Mouse (Mus musculus): ENCODE measurements around the gene 2900011O08Rik. TPM values are rescaled to one million over a fixed set of nuclear protein-coding genes. Genes with fewer than 3 reads are reported as not detected.

Gene 2900011O08Rik
- polyA plus RNA-seq, 1 experiment: not detected

DNA sequence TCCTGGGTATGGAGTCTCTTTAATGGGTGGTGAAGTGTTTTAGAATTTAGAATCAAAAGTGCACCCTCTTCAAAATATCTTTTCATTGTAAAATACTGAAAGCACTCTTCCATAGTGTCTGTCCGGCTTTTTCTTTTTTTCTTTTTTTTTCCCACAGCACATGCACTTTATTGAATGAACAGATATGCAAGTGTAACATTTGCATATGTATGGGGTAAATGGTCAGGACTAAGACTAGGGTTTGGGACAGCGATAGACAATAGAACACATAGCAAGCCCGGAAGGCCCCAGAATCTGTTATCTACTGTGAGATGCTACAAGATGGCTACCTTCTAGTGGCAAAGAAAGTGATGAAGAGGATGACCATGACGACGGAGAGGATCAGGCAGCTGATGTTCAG lies 3.2 kb upstream of the 2900011O08Rik start:
- Histone ChIP-seq H3K36me3 (ENCODE audit: control insufficient read depth, insufficient read depth, low read length) (no peaks in the 10 kb centered on the region), H3K4me3 (ENCODE audit: extremely low read depth, insufficient read depth, insufficient read length) (no peak overlapping the region), H3K4me1 (ENCODE audit: control insufficient read depth, insufficient read depth, insufficient read length) (no peaks in the 10 kb centered on the region), H3K27me3 (ENCODE audit: control insufficient read depth, insufficient read depth, low read length) (peaks cover 1% of the 10 kb centered on the region; the same call in 1 of the 2 replicates), H3K27ac (ENCODE audit: insufficient read depth, low read length) (no peak overlapping the region)
- no peak for DNase-seq (ENCODE audit: low read depth in 1 of 2, low spot score in 2 of 2)
- WGBS: 91% methylated on average over 5 of the region's 5 CpGs
- no peak for TF ChIP-seq CTCF (IDR thresholded peaks at IDR 0.05; ENCODE audit: extremely low read depth, insufficient read depth, insufficient read length, insufficient replicate concordance)
- TF ChIP-seq POLR2A (IDR thresholded peaks at IDR 0.05; ENCODE audit: low read depth, low read length): no peak

DNA sequence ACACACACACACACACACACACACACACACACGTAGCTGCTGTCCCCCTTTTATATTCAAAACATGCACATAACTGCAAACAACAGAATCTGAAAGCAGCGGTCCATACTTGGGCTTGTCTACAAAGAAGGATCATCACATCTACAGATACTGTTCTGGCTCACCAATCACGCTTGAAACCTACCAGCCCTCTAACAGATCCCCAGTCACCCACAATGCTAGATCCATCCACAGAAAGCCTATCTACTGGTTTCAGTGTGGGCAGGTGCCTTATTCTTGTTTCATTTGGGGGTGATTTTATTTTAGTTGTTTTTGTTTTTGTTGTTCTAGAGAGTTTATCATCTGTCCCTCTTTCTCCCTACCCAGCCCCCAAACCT lies 219 bp upstream of the 2900011O08Rik start:
- Histone ChIP-seq H3K27ac (ENCODE audit: insufficient read depth, low read length) (no peak overlapping the region), H3K4me3 (ENCODE audit: extremely low read depth, insufficient read depth, insufficient read length) (no peak overlapping the region), H3K36me3 (ENCODE audit: control insufficient read depth, insufficient read depth, low read length) (no peaks in the 10 kb centered on the region), H3K27me3 (ENCODE audit: control insufficient read depth, insufficient read depth, low read length) (peaks cover 1% of the 10 kb centered on the region; the same call in 1 of the 2 replicates), H3K4me1 (ENCODE audit: control insufficient read depth, insufficient read depth, insufficient read length) (no peaks in the 10 kb centered on the region)
- WGBS: 84% methylated on average over 3 of the region's 3 CpGs
- DNase-seq (ENCODE audit: low read depth in 1 of 2, low spot score in 2 of 2): no peak
- TF ChIP-seq POLR2A (IDR thresholded peaks at IDR 0.05; ENCODE audit: low read depth, low read length): no peak
- TF ChIP-seq CTCF (IDR thresholded peaks at IDR 0.05; ENCODE audit: extremely low read depth, insufficient read depth, insufficient read length, insufficient replicate concordance): no peak

DNA sequence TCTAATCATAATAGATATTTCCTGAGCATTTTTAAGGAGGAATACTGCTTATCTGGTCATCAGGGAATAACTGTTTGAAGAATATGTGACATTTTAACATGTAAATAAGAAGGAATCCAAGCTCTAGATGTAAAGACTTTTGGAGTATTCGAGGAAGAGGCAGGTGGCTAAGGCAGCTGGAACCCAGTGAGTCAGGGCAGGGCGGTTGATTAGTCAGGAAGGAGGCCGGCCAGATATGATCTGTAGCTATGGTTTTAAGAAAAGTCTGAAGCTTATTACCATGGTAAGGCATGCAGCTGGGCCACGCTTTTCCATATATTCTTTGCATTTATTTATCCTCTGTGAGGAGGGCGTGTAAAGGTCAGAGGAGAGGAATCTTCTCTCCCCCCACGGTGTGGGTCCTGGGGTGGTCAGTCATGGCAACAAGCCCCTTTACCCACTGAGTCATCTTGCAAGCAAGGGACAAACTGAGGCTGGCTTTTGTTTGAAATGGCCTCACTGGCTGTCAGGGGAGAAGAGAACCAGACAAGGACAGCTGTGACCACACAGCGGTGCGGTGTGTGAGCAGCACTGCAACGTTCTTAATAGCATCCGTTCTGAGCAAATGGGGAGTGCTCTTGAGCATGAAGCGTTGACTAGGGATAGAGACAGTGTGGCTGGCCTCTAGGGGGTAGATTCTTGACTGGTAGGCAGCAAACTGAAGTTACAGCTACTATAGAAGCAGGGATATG lies 6.3 kb downstream of the 2900011O08Rik start:
- Histone ChIP-seq H3K36me3 (ENCODE audit: control insufficient read depth, insufficient read depth, low read length) (no peaks in the 10 kb centered on the region), H3K4me1 (ENCODE audit: control insufficient read depth, insufficient read depth, insufficient read length) (no peaks in the 10 kb centered on the region), H3K4me3 (ENCODE audit: extremely low read depth, insufficient read depth, insufficient read length) (no peak overlapping the region), H3K27me3 (ENCODE audit: control insufficient read depth, insufficient read depth, low read length) (no peaks in the 10 kb centered on the region), H3K27ac (ENCODE audit: insufficient read depth, low read length) (no peak overlapping the region)
- no peak for DNase-seq (ENCODE audit: low read depth in 1 of 2, low spot score in 2 of 2)
- TF ChIP-seq POLR2A (IDR thresholded peaks at IDR 0.05; ENCODE audit: low read depth, low read length) (no peak), CTCF (IDR thresholded peaks at IDR 0.05; ENCODE audit: extremely low read depth, insufficient read depth, insufficient read length, insufficient replicate concordance) (no peak)
- WGBS: 84% methylated on average over 11 of the region's 11 CpGs

GRCm38 (mm10) chr16:13994076-13994475 lies 7.7 kb downstream of the 2900011O08Rik start:
- no peaks in the 10 kb centered on the region for H3K36me3 ChIP-seq (ENCODE audit: control insufficient read depth, insufficient read depth, low read length)
- H3K4me3 ChIP-seq (ENCODE audit: extremely low read depth, insufficient read depth, insufficient read length): no peak overlapping the region
- no peak for DNase-seq (ENCODE audit: low read depth in 1 of 2, low spot score in 2 of 2)
- no peaks in the 10 kb centered on the region for H3K27me3 ChIP-seq (ENCODE audit: control insufficient read depth, insufficient read depth, low read length)
- H3K27ac ChIP-seq (ENCODE audit: insufficient read depth, low read length): no peak overlapping the region
- TF ChIP-seq CTCF (IDR thresholded peaks at IDR 0.05; ENCODE audit: extremely low read depth, insufficient read depth, insufficient read length, insufficient replicate concordance) (no peak), POLR2A (IDR thresholded peaks at IDR 0.05; ENCODE audit: low read depth, low read length) (no peak)
- WGBS: 87% methylated on average over 1 of the region's 1 CpGs
- no peaks in the 10 kb centered on the region for H3K4me1 ChIP-seq (ENCODE audit: control insufficient read depth, insufficient read depth, insufficient read length)

- no peak for TF ChIP-seq CTCF (IDR thresholded peaks at IDR 0.05; ENCODE audit: extremely low read depth, insufficient read depth, insufficient read length, insufficient replicate concordance)
- TF ChIP-seq POLR2A (IDR thresholded peaks at IDR 0.05; ENCODE audit: low read depth, low read length): no peak
- DNase-seq (ENCODE audit: low read depth in 1 of 2, low spot score in 2 of 2): no peak
- 55% methylated on average over 1 of the region's 1 CpGs for WGBS
- no peak overlapping the region for H3K4me3 ChIP-seq (ENCODE audit: extremely low read depth, insufficient read depth, insufficient read length)
- no peak overlapping the region for H3K27ac ChIP-seq (ENCODE audit: insufficient read depth, low read length)
- no peaks in the 10 kb centered on the region for H3K27me3 ChIP-seq (ENCODE audit: control insufficient read depth, insufficient read depth, low read length)
- no peaks in the 10 kb centered on the region for H3K4me1 ChIP-seq (ENCODE audit: control insufficient read depth, insufficient read depth, insufficient read length)
- H3K36me3 ChIP-seq (ENCODE audit: control insufficient read depth, insufficient read depth, low read length): no peaks in the 10 kb centered on the region
Measured at GRCm38 (mm10) chr16:13994502-13994901, 8.1 kb downstream of the 2900011O08Rik start.

DNA sequence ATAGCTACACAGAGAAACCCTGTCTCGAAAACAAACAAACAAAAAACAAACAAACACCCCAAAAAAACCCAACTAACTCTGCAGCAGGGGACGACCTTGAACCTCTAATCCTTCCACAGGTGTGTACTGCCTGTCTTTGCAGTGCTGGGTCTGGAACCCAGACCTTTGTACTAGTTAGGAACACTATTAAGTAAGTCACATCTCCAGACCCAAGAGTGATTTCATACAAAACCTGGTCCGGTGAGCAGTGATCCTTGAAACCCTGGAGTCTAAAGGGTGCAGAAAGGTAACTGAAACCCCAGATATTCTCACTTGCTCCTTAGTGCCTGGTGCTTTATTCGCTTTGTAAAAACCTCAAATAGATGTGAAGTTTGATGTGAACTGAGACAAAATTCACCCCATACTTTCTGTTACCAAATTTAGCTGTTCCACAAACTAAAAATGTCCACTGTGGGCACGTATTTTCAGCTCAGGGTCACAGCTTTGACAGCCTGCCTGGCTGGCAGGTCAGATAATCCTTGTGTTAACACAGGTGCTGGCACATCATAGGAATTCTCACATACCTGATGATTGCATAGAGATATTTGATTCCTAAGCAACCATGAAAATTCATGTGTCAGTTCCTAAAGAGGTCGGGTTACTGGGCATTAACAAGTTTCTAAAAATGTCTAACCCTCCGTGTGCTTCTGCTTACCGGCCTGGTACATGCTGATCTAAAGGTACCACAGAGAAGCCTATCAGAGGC lies 17.2 kb downstream of the 2900011O08Rik start:
- TF ChIP-seq CTCF (IDR thresholded peaks at IDR 0.05; ENCODE audit: extremely low read depth, insufficient read depth, insufficient read length, insufficient replicate concordance) (no peak), POLR2A (IDR thresholded peaks at IDR 0.05; ENCODE audit: low read depth, low read length) (no peak)
- Histone ChIP-seq H3K4me1 (ENCODE audit: control insufficient read depth, insufficient read depth, insufficient read length) (no peaks in the 10 kb centered on the region), H3K36me3 (ENCODE audit: control insufficient read depth, insufficient read depth, low read length) (no peaks in the 10 kb centered on the region), H3K27me3 (ENCODE audit: control insufficient read depth, insufficient read depth, low read length) (no peaks in the 10 kb centered on the region), H3K4me3 (ENCODE audit: extremely low read depth, insufficient read depth, insufficient read length) (no peak overlapping the region), H3K27ac (ENCODE audit: insufficient read depth, low read length) (no peak overlapping the region)
- no peak for DNase-seq (ENCODE audit: low read depth in 1 of 2, low spot score in 2 of 2)
- WGBS: 50% methylated on average over 8 of the region's 8 CpGs

GRCm38 (mm10) chr16:14004170-14004569 lies 17.8 kb downstream of the 2900011O08Rik start:
- 55% methylated on average over 3 of the region's 3 CpGs for WGBS
- TF ChIP-seq CTCF (IDR thresholded peaks at IDR 0.05; ENCODE audit: extremely low read depth, insufficient read depth, insufficient read length, insufficient replicate concordance): no peak
- TF ChIP-seq POLR2A (IDR thresholded peaks at IDR 0.05; ENCODE audit: low read depth, low read length): no peak
- no peak overlapping the region for H3K4me3 ChIP-seq (ENCODE audit: extremely low read depth, insufficient read depth, insufficient read length)
- DNase-seq (ENCODE audit: low read depth in 1 of 2, low spot score in 2 of 2): no peak
- no peaks in the 10 kb centered on the region for H3K27me3 ChIP-seq (ENCODE audit: control insufficient read depth, insufficient read depth, low read length)
- H3K36me3 ChIP-seq (ENCODE audit: control insufficient read depth, insufficient read depth, low read length): no peaks in the 10 kb centered on the region
- no peaks in the 10 kb centered on the region for H3K4me1 ChIP-seq (ENCODE audit: control insufficient read depth, insufficient read depth, insufficient read length)
- no peak overlapping the region for H3K27ac ChIP-seq (ENCODE audit: insufficient read depth, low read length)

Measured in spleen, adult 2 months (tissue).